Mouse (Mus musculus) activated CD4-positive, CD25-positive, alpha-beta regulatory T cell, adult 4 months (primary cell): ENCODE measurements around the gene Kif5c. TPM values are rescaled to one million over a fixed set of nuclear protein-coding genes. Genes with fewer than 3 reads are reported as not detected.

Experiments used
- ATAC-seq: one replicate; pipeline ENCODE4 v1.8.0; 2017
- polyA plus RNA-seq, 2 experiments: library from polyadenylated mRNA; unstranded; fragments of 100-300 nt; shearing (Covaris generic); gene quantifications; one replicate each; pipeline ENCODE4 v1.2.1; 2017

The Kif5c gene
- polyA plus RNA-seq, 2 experiments from 2014 or later, result 1.5 to 2.0 TPM

GRCm38 (mm10) chr2:49797444-49798143, 178.5 kb downstream of the Kif5c start:
- ATAC-seq, result no peak

- no peak for ATAC-seq
Observed at GRCm38 (mm10) chr2:49804448-49804847, 185.3 kb downstream of the Kif5c start.

- ATAC-seq, result no peak
Observed at GRCm38 (mm10) chr2:49805736-49806371, 186.8 kb downstream of the Kif5c start.

- no peak for ATAC-seq
Observed at GRCm38 (mm10) chr2:49809496-49809895, 190.4 kb downstream of the Kif5c start.

- ATAC-seq, result no peak
Observed at GRCm38 (mm10) chr2:49811420-49811819, 192.3 kb downstream of the Kif5c start.

- no peak for ATAC-seq
Observed at GRCm38 (mm10) chr2:49811871-49812363, 192.8 kb downstream of the Kif5c start.

GRCm38 (mm10) chr2:49813151-49813550, 194.1 kb downstream of the Kif5c start:
- ATAC-seq, result no peak

- no peak for ATAC-seq
Observed at GRCm38 (mm10) chr2:49814011-49814410, 194.9 kb downstream of the Kif5c start.

GRCm38 (mm10) chr2:49815696-49816320, 196.7 kb downstream of the Kif5c start:
- ATAC-seq, result no peak

- no peak for ATAC-seq
Observed at GRCm38 (mm10) chr2:49816549-49816948, 197.5 kb downstream of the Kif5c start.

GRCm38 (mm10) chr2:49817151-49817550, 198.1 kb downstream of the Kif5c start:
- no peak for ATAC-seq

GRCm38 (mm10) chr2:49818126-49818525, 199.0 kb downstream of the Kif5c start:
- ATAC-seq, result no peak

- no peak for ATAC-seq
Observed at GRCm38 (mm10) chr2:49822312-49822711, 203.2 kb downstream of the Kif5c start.

Other genes with a start within 250 kb of the Kif5c start
- gene Epc2, start 167.8 kb upstream of the Kif5c start, polyA plus RNA-seq, result 1 to 10 TPM; 7.0 TPM
- gene Lypd6b, start 168.4 kb downstream of the Kif5c start, polyA plus RNA-seq, result under 1 TPM in 1 of 2 experiments, not detected in 1; 0.47 TPM